Mouse (Mus musculus): ENCODE data around the gene Naif1. TPM values are rescaled to one million over a fixed set of nuclear protein-coding genes. Genes with fewer than 3 reads are reported as not detected.
"Not testable (repeated sequence)": the region's sequence is repeated elsewhere in the genome, so short reads cannot be mapped to it uniquely, and the experiment has no call there.

Naif1 gene
- total RNA-seq, 1 experiment from 2014 or later, result 4.3 TPM

GRCm38 (mm10) chr2:32458300-32458699 is 8.0 kb downstream of the Naif1 start:
- DNase-seq, result peak; percentile 73

GRCm38 (mm10) chr2:32459657-32460056 is 9.4 kb downstream of the Naif1 start:
- DNase-seq, result no peak

GRCm38 (mm10) chr2:32463773-32464172 is 13.5 kb downstream of the Naif1 start:
- no peak for DNase-seq

- DNase-seq, result no peak
Measured at GRCm38 (mm10) chr2:32464212-32464891, 14.1 kb downstream of the Naif1 start.

- no peak for DNase-seq
Measured at GRCm38 (mm10) chr2:32471001-32471680, 20.9 kb downstream of the Naif1 start.

GRCm38 (mm10) chr2:32471681-32472061 is 21.4 kb downstream of the Naif1 start:
- peak; percentile 81 for DNase-seq

GRCm38 (mm10) chr2:32475361-32475760 is 25.1 kb downstream of the Naif1 start:
- not testable (repeated sequence) for DNase-seq

- no peak for DNase-seq
Measured at GRCm38 (mm10) chr2:32482351-32482750, 32.1 kb downstream of the Naif1 start.

- DNase-seq, result no peak
Measured at GRCm38 (mm10) chr2:32483179-32483875, 33.1 kb downstream of the Naif1 start.

- no peak for DNase-seq
Measured at GRCm38 (mm10) chr2:32484933-32485332, 34.7 kb downstream of the Naif1 start.

- no peak for DNase-seq
Measured at GRCm38 (mm10) chr2:32485751-32486150, 35.5 kb downstream of the Naif1 start.

GRCm38 (mm10) chr2:32486155-32486554 is 35.9 kb downstream of the Naif1 start:
- DNase-seq, result no peak

- peak; percentile 94 for DNase-seq
Measured at GRCm38 (mm10) chr2:32487124-32487623, 36.9 kb downstream of the Naif1 start.

GRCm38 (mm10) chr2:32488679-32489078 is 38.4 kb downstream of the Naif1 start:
- peak; percentile 88 for DNase-seq

GRCm38 (mm10) chr2:32490730-32491129 is 40.5 kb downstream of the Naif1 start:
- DNase-seq, result not testable (repeated sequence)

GRCm38 (mm10) chr2:32492661-32493060 is 42.4 kb downstream of the Naif1 start:
- no peak for DNase-seq

- no peak for DNase-seq
Measured at GRCm38 (mm10) chr2:32493301-32493701, 43.0 kb downstream of the Naif1 start.

- DNase-seq, result no peak
Measured at GRCm38 (mm10) chr2:32494522-32494921, 44.3 kb downstream of the Naif1 start.

GRCm38 (mm10) chr2:32495185-32495726 is 45.0 kb downstream of the Naif1 start:
- DNase-seq, result peak; percentile 61

- no peak for DNase-seq
Measured at GRCm38 (mm10) chr2:32496190-32496589, 45.9 kb downstream of the Naif1 start.

- DNase-seq, result no peak
Measured at GRCm38 (mm10) chr2:32499365-32499764, 49.1 kb downstream of the Naif1 start.

GRCm38 (mm10) chr2:32500461-32500860 is 50.2 kb downstream of the Naif1 start:
- no peak for DNase-seq
